Mouse (Mus musculus) forebrain, embryonic 12.5 days (tissue): ENCODE results near the gene Rgs9. TPM values are rescaled to one million over a fixed set of nuclear protein-coding genes. Genes with fewer than 3 reads are reported as not detected.

Source experiments
- ATAC-seq: fragments of 200-750 bp; cut with Nextera tagmentation; 2 replicates; pipeline ENCODE4 v1.8.0; 2017; ENCODE audit warnings: moderate TSS enrichment; ENCODE audit not compliant: low FRiP score
- H3K27ac ChIP-seq: fragments of 300-500 bp; sonication (generic); 2 replicates; pipeline ENCODE4 v1.5.1; 2016; ENCODE audit warnings: mild to moderate bottlenecking
- H3K27me3 ChIP-seq: fragments of 300-500 bp; sonication (generic); 2 replicates; pipeline ENCODE4 v1.6.1; 2016; ENCODE audit warnings: mild to moderate bottlenecking
- H3K36me3 ChIP-seq: fragments of 300-500 bp; sonication (generic); replicated peaks from 2 replicates; pipeline ENCODE4 v1.6.1; 2016; ENCODE audit warnings: mild to moderate bottlenecking
- H3K4me1 ChIP-seq: fragments of 300-500 bp; sonication (generic); 2 replicates; pipeline ENCODE4 v1.6.1; 2016
- H3K4me2 ChIP-seq: fragments of 300-500 bp; sonication (generic); 2 replicates; pipeline ENCODE4 v1.6.1; 2016; ENCODE audit warnings: mild to moderate bottlenecking, moderate library complexity
- H3K4me3 ChIP-seq: fragments of 300-500 bp; sonication (generic); replicated peaks from 2 replicates; pipeline ENCODE4 v1.5.1; 2016; ENCODE audit warnings: mild to moderate bottlenecking
- H3K9ac ChIP-seq: fragments of 300-500 bp; sonication (generic); 2 replicates; pipeline ENCODE4 v1.6.1; 2016; ENCODE audit warnings: mild to moderate bottlenecking
- H3K9me3 ChIP-seq: fragments of 300-500 bp; sonication (generic); 2 replicates; pipeline ENCODE4 v1.6.1; 2016
- WGBS: fragments of 180-500 bp; shearing (Covaris S2); methylation state at CpG from one replicate; pipeline ENCODE4 v1.1.7; 2016; 5-methylcytosine and 5-hydroxymethylcytosine counted together
- polyA plus RNA-seq: library from polyadenylated mRNA; unstranded; fragments of >200 nt; fragmentation: Nextera tagmentation; extraction: Ambion mirVana; gene quantifications from 2 replicates; pipeline ENCODE4 v1.2.1, GENCODE M21; 2016

The Rgs9 gene
- polyA plus RNA-seq, 1 experiment from 2014 or later = 2.1 TPM

GRCm38 (mm10) chr11:109187631-109188184 is 110.2 kb downstream of the Rgs9 start:
- Histone ChIP-seq H3K36me3 (no peaks in the 10 kb centered on the region), H3K27me3 (no peaks in the 10 kb centered on the region), H3K4me2 (no peak overlapping the region), H3K4me1 (peaks cover under 1% of the 10 kb centered on the region; the same call in 1 of the 2 replicates), H3K9ac (no peak overlapping the region), H3K9me3 (no peaks in the 10 kb centered on the region), H3K4me3 (no peak overlapping the region), H3K27ac (no peak overlapping the region)
- 88% methylated on average over 6 of the region's 6 CpGs for WGBS
- no peak for ATAC-seq

GRCm38 (mm10) chr11:109181118-109181517 is 116.8 kb downstream of the Rgs9 start:
- Histone ChIP-seq H3K9ac (no peak overlapping the region), H3K4me1 (peaks cover 4% of the 10 kb centered on the region; the same call in 1 of the 2 replicates), H3K27me3 (no peaks in the 10 kb centered on the region), H3K4me3 (no peak overlapping the region), H3K36me3 (no peaks in the 10 kb centered on the region), H3K4me2 (no peak overlapping the region), H3K27ac (no peak overlapping the region), H3K9me3 (no peaks in the 10 kb centered on the region)
- 85% methylated on average over 7 of the region's 7 CpGs for WGBS
- ATAC-seq = no peak

GRCm38 (mm10) chr11:109180290-109180689 is 117.6 kb downstream of the Rgs9 start:
- WGBS = 94% methylated on average over 11 of the region's 11 CpGs
- no peak overlapping the region for H3K27ac ChIP-seq
- no peak overlapping the region for H3K4me2 ChIP-seq
- H3K36me3 ChIP-seq = no peaks in the 10 kb centered on the region
- no peaks in the 10 kb centered on the region for H3K27me3 ChIP-seq
- no peaks in the 10 kb centered on the region for H3K9me3 ChIP-seq
- no peak overlapping the region for H3K4me3 ChIP-seq
- H3K9ac ChIP-seq = no peak overlapping the region
- H3K4me1 ChIP-seq = peaks cover 4% of the 10 kb centered on the region; the same call in 1 of the 2 replicates
- ATAC-seq = no peak

- Histone ChIP-seq H3K9me3 (no peaks in the 10 kb centered on the region), H3K27ac (no peak overlapping the region), H3K36me3 (no peaks in the 10 kb centered on the region), H3K4me2 (no peak overlapping the region), H3K27me3 (no peaks in the 10 kb centered on the region), H3K4me1 (peaks cover 4% of the 10 kb centered on the region; the same call in 1 of the 2 replicates), H3K9ac (no peak overlapping the region), H3K4me3 (no peak overlapping the region)
- ATAC-seq = no peak
- 48% methylated on average over 8 of the region's 8 CpGs for WGBS
Observed at GRCm38 (mm10) chr11:109178788-109179518, 119.0 kb downstream of the Rgs9 start.

DNA sequence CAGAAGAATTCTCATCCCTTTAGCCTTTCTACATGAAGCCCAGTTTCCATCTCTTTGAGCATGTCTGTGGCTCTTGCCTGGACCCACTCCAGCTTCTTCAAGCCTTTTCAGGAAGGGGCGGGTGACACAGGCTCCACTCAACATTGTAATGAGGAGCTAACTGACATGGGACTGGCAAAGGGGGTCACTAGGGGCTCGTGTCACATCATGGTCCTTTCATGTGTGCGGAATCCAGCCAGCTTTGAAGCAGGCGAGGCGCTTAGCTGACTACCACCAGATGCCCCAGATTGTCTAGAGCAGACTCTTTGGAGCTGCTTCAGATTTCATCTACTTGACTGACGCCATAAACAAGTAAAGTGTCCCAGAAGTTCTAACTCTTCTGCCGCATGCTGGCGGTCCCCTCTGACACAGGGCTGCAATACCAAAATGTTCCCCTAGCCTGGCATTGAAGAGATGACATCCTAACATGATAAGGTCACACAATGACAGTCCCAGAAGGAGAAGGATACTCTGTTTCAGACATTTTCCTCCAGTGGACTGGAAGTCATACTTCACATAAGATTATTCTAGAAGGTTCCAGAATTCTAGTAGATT is 122.5 kb downstream of the Rgs9 start:
- Histone ChIP-seq H3K9ac (no peak overlapping the region), H3K36me3 (no peaks in the 10 kb centered on the region), H3K27me3 (no peaks in the 10 kb centered on the region), H3K4me2 (no peak overlapping the region), H3K27ac (no peak overlapping the region), H3K4me1 (no peaks in the 10 kb centered on the region), H3K4me3 (no peak overlapping the region), H3K9me3 (no peaks in the 10 kb centered on the region)
- ATAC-seq = no peak
- whole genome bisulfite sequencing = 90% methylated on average over 8 of the region's 8 CpGs

Other genes with a start within 250 kb of the Rgs9 start
- gene E030025P04Rik, start 153.8 kb downstream of the Rgs9 start, polyA plus RNA-seq = not detected in 2 replicates
- gene Gna13, start 64.7 kb upstream of the Rgs9 start, polyA plus RNA-seq = 20.7 and 20.9 TPM in 2 replicates
- gene 9930022D16Rik, start 115.8 kb upstream of the Rgs9 start, polyA plus RNA-seq = not detected in 2 replicates
- gene Amz2, start 127.8 kb upstream of the Rgs9 start, polyA plus RNA-seq = 46.9 and 50.2 TPM in 2 replicates
- 2.4 and 2.6 TPM in 2 replicates for gene Arsg, start 175.2 kb upstream of the Rgs9 start, polyA plus RNA-seq
- gene Slc16a6, start 175.5 kb upstream of the Rgs9 start, polyA plus RNA-seq = 4.0 and 5.4 TPM in 2 replicates